Mouse (Mus musculus) bone marrow macrophage, adult 2 months (primary cell): ENCODE data around the gene Gm9774.

ENCODE experiments used
- CTCF ChIP-seq: IDR thresholded peaks from 2 replicates; pipeline ENCODE4 v1.5.1; 2012; ENCODE audit warnings: low read depth, mild to moderate bottlenecking, low read length, moderate library complexity
- POLR2A ChIP-seq: IDR thresholded peaks from 2 replicates; pipeline ENCODE4 v1.6.1; 2012; ENCODE audit warnings: mild to moderate bottlenecking, low read depth, low read length, borderline replicate concordance

GRCm38 (mm10) chr3:92467424-92467823, 38.2 kb upstream of the Gm9774 start:
- TF ChIP-seq CTCF, result no peak
- no peak for TF ChIP-seq POLR2A
